Mouse (Mus musculus) liver, embryonic 13.5 days (tissue): ENCODE measurements around the gene Trabd2b. TPM values are rescaled to one million over a fixed set of nuclear protein-coding genes. Genes with fewer than 3 reads are reported as not detected.

ENCODE experiments used
- ATAC-seq: fragments of 200-750 bp; cut with Nextera tagmentation; 2 replicates; pipeline ENCODE4 v1.8.0; 2017; ENCODE audit warnings: low read depth, mild to moderate bottlenecking, moderate number of reproducible peaks, moderate library complexity
- DNase-seq: peaks from one replicate; pipeline ENCODE4 v3.0.0; 2022
- H3K27ac ChIP-seq: fragments of 300-500 bp; sonication (generic); 2 replicates; pipeline ENCODE4 v1.5.1; 2015; ENCODE audit warnings: moderate library complexity, mild to moderate bottlenecking, inconsistent platforms
- H3K27me3 ChIP-seq: fragments of 300-500 bp; sonication (generic); 2 replicates; pipeline ENCODE4 v1.6.1; 2015; ENCODE audit warnings: mild to moderate bottlenecking, inconsistent platforms
- H3K36me3 ChIP-seq: fragments of 300-500 bp; sonication (generic); 2 replicates; pipeline ENCODE4 v1.6.1; 2015; ENCODE audit warnings: mild to moderate bottlenecking, inconsistent platforms
- H3K4me1 ChIP-seq: fragments of 300-500 bp; sonication (generic); replicated peaks from 2 replicates; pipeline ENCODE4 v1.6.1; 2015; ENCODE audit warnings: inconsistent platforms
- H3K4me2 ChIP-seq: fragments of 300-500 bp; sonication (generic); 2 replicates; pipeline ENCODE4 v1.6.1; 2015; ENCODE audit warnings: inconsistent platforms, mild to moderate bottlenecking, moderate library complexity
- H3K4me3 ChIP-seq: fragments of 300-500 bp; sonication (generic); replicated peaks from 2 replicates; pipeline ENCODE4 v1.5.1; 2015; ENCODE audit warnings: mild to moderate bottlenecking, inconsistent platforms
- H3K9ac ChIP-seq: fragments of 300-500 bp; sonication (generic); 2 replicates; pipeline ENCODE4 v1.6.1; 2015; ENCODE audit warnings: mild to moderate bottlenecking, inconsistent platforms
- H3K9me3 ChIP-seq: fragments of 300-500 bp; sonication (generic); replicated peaks from 2 replicates; pipeline ENCODE4 v1.6.1; 2016; ENCODE audit warnings: inconsistent platforms
- WGBS: fragments of 180-500 bp; shearing (Covaris S2); methylation state at CpG from one replicate; pipeline ENCODE4 v1.1.7; 2015; ENCODE audit not compliant: insufficient replicate concordance; 5-methylcytosine and 5-hydroxymethylcytosine counted together
- polyA plus RNA-seq: library from polyadenylated mRNA; unstranded; fragments of >200 nt; fragmentation: Nextera tagmentation; extraction: Ambion mirVana; gene quantifications from 2 replicates; pipeline ENCODE4 v1.2.1, GENCODE M21; 2015

The Trabd2b gene
- polyA plus RNA-seq, 1 experiment from 2014 or later, result 0.25 TPM

GRCm38 (mm10) chr4:114519966-114520365, 113.4 kb downstream of the Trabd2b start:
- 61% methylated on average over 3 of the region's 3 CpGs for WGBS
- Histone ChIP-seq H3K4me3 (no peak overlapping the region), H3K9ac (no peak overlapping the region), H3K4me2 (no peak overlapping the region), H3K27me3 (no peaks in the 10 kb centered on the region), H3K9me3 (no peaks in the 10 kb centered on the region), H3K4me1 (no peaks in the 10 kb centered on the region), H3K36me3 (no peaks in the 10 kb centered on the region), H3K27ac (no peak overlapping the region)
- ATAC-seq (no peak), DNase-seq (no peak)

DNA sequence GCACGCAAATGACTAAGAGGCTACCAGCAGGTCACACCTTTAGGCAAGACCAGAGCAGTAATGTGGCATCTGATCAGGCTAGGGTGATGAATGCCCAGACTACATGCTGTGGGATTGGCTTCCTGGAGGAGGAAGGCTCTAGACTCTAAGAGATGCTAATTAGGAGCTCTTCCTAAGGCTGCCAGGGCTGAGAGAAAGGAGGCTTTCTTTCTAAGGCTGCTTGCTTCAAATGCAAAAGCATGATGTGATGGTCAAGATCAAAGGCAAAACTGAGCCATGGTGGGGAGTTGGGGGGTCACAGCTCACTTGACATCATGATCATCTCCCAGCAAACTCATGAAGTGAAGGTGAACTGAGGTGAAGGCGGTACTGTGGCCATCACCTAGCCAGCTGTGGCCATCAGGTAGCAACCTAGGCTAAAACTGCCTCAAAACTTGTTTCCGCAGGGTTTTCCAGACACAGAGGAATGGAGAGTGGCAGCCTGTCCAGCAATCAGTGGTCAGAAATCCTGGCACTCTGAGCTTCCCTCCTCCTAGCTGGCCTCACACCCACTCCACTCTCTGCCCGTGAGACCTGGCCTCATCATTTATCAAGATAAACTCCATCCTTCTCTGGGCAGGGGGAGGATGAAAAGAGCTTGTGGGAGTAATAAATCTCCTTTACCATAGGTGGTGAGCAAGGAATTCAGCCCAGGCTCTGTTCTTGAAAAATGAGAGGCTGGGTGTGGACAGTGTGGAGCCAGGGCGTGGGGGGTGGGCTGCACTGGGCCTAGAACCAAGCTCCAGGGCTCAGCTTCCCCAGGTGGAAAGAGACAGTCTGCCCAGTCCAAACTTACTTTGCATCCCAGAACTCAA, 117.0 kb downstream of the Trabd2b start:
- 48% methylated on average over 5 of the region's 5 CpGs for WGBS
- Histone ChIP-seq H3K9ac (no peak overlapping the region), H3K4me2 (no peak overlapping the region), H3K36me3 (no peaks in the 10 kb centered on the region), H3K27me3 (no peaks in the 10 kb centered on the region), H3K9me3 (no peaks in the 10 kb centered on the region), H3K4me1 (no peaks in the 10 kb centered on the region), H3K4me3 (no peak overlapping the region), H3K27ac (no peak overlapping the region)
- DNase-seq (no peak), ATAC-seq (no peak)

DNA sequence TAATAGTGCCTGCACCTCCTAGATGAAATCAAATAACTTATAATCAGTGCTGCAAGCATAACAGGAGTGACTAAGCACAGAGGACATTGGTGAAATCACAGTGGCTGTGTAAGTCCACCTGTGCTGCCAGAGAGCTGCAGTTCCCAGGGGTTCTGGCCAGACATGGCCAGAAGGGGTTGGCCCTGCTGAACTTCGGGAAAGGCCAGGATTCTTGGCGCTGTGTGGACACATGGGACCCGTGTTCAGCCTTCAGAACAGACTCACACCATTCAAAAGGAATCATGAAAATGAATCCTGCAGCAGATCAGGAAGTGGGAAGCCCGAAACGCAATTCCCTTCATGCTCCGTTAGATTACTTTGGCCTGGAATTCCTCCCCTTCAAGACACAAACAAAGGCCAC, 125.1 kb downstream of the Trabd2b start:
- DNase-seq (no peak), ATAC-seq (no peak)
- H3K4me3 ChIP-seq, result no peak overlapping the region
- no peaks in the 10 kb centered on the region for H3K36me3 ChIP-seq
- no peaks in the 10 kb centered on the region for H3K9me3 ChIP-seq
- no peaks in the 10 kb centered on the region for H3K27me3 ChIP-seq
- no peak overlapping the region for H3K4me2 ChIP-seq
- 56% methylated on average over 6 of the region's 6 CpGs for WGBS
- no peak overlapping the region for H3K9ac ChIP-seq
- no peak overlapping the region for H3K27ac ChIP-seq
- no peaks in the 10 kb centered on the region for H3K4me1 ChIP-seq

GRCm38 (mm10) chr4:114533894-114534754, 127.6 kb downstream of the Trabd2b start:
- Histone ChIP-seq H3K4me2 (no peak overlapping the region), H3K27ac (no peak overlapping the region), H3K36me3 (no peaks in the 10 kb centered on the region), H3K9me3 (no peaks in the 10 kb centered on the region), H3K27me3 (no peaks in the 10 kb centered on the region), H3K4me1 (no peaks in the 10 kb centered on the region), H3K9ac (no peak overlapping the region), H3K4me3 (no peak overlapping the region)
- DNase-seq (no peak), ATAC-seq (no peak)
- WGBS, result 66% methylated on average over 4 of the region's 4 CpGs

DNA sequence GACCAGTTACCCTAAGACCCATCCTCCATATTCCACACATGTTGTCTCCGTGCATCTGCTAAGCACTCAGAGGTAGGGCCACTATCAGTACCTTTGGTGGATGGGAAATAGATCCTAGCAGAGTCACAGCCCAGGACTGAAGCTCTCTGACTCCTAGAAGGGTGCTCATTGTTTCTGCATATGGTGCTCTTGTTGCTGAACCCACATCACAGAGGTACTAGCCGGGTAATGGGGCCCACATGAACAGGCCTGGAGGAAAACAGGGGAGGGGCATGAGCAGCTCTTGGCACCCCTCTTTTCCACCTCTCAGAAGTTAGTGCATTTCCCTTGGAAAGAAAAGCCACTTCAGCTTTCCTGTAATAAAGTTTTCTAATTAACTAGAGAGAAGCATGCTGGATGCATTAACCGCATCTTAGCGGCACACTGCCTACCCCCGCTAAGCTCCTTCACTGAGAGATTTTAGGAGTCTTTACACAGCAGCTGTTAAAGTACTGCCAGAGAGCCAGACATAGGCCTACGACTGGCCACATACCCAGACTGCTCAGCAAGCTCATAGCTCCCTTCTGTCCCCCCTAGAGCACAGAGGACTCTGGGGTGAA, 131.0 kb downstream of the Trabd2b start:
- ATAC-seq (no peak), DNase-seq (no peak)
- H3K36me3 ChIP-seq, result no peaks in the 10 kb centered on the region
- no peak overlapping the region for H3K9ac ChIP-seq
- H3K4me3 ChIP-seq, result no peak overlapping the region
- H3K4me2 ChIP-seq, result no peak overlapping the region
- H3K4me1 ChIP-seq, result no peaks in the 10 kb centered on the region
- WGBS, result 65% methylated on average over 6 of the region's 6 CpGs
- H3K9me3 ChIP-seq, result no peaks in the 10 kb centered on the region
- no peak overlapping the region for H3K27ac ChIP-seq
- H3K27me3 ChIP-seq, result no peaks in the 10 kb centered on the region

DNA sequence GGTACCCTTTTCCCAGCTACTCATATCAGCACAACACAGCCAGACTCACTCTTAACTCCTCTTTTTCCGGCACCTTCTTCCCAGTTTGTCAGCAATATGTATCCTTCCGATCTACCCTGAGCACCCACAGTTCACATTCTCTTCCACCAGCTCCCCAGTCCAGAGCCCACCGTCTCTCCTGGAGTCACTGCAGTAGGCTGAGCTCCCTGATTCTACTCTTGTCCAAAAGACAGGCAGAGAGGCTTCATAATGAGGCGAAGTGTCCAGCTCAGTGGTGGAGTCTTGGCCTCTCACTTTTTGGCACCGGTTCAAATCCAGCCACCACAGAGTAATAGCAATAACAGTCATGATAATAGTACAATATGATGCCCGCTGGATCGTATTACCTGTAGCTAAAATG, 133.5 kb downstream of the Trabd2b start:
- ATAC-seq (no peak), DNase-seq (no peak)
- 74% methylated on average over 7 of the region's 7 CpGs for WGBS
- Histone ChIP-seq H3K9me3 (no peaks in the 10 kb centered on the region), H3K4me1 (no peaks in the 10 kb centered on the region), H3K27me3 (no peaks in the 10 kb centered on the region), H3K4me3 (no peak overlapping the region), H3K27ac (no peak overlapping the region), H3K9ac (no peak overlapping the region), H3K36me3 (no peaks in the 10 kb centered on the region), H3K4me2 (no peak overlapping the region)

GRCm38 (mm10) chr4:114541221-114541620, 134.7 kb downstream of the Trabd2b start:
- no peak overlapping the region for H3K4me3 ChIP-seq
- H3K9ac ChIP-seq, result no peak overlapping the region
- no peak for ATAC-seq
- no peak overlapping the region for H3K27ac ChIP-seq
- 45% methylated on average over 1 of the region's 1 CpGs for WGBS
- no peaks in the 10 kb centered on the region for H3K4me1 ChIP-seq
- no peak overlapping the region for H3K4me2 ChIP-seq
- H3K9me3 ChIP-seq, result no peaks in the 10 kb centered on the region
- no peaks in the 10 kb centered on the region for H3K27me3 ChIP-seq
- DNase-seq, result no peak
- H3K36me3 ChIP-seq, result no peaks in the 10 kb centered on the region

- WGBS, result 58% methylated on average over 4 of the region's 4 CpGs
- Histone ChIP-seq H3K9ac (no peak overlapping the region), H3K27me3 (no peaks in the 10 kb centered on the region), H3K9me3 (no peaks in the 10 kb centered on the region), H3K4me3 (no peak overlapping the region), H3K27ac (no peak overlapping the region), H3K36me3 (no peaks in the 10 kb centered on the region), H3K4me2 (no peak overlapping the region), H3K4me1 (no peaks in the 10 kb centered on the region)
- ATAC-seq, result no peak
- no peak for DNase-seq
Observed at GRCm38 (mm10) chr4:114542136-114542535, 135.6 kb downstream of the Trabd2b start.

GRCm38 (mm10) chr4:114545481-114546200, 139.1 kb downstream of the Trabd2b start:
- Histone ChIP-seq H3K4me3 (no peak overlapping the region), H3K9me3 (no peaks in the 10 kb centered on the region), H3K36me3 (no peaks in the 10 kb centered on the region), H3K27me3 (no peaks in the 10 kb centered on the region), H3K9ac (no peak overlapping the region), H3K4me2 (no peak overlapping the region), H3K27ac (no peak overlapping the region), H3K4me1 (peaks cover 10% of the 10 kb centered on the region)
- no peak for ATAC-seq
- no peak for DNase-seq
- WGBS, result 53% methylated on average over 3 of the region's 3 CpGs

GRCm38 (mm10) chr4:114547658-114548448, 141.3 kb downstream of the Trabd2b start:
- peaks cover 10% of the 10 kb centered on the region for H3K4me1 ChIP-seq
- H3K9me3 ChIP-seq, result no peaks in the 10 kb centered on the region
- H3K27me3 ChIP-seq, result no peaks in the 10 kb centered on the region
- H3K27ac ChIP-seq, result no peak overlapping the region
- 60% methylated on average over 8 of the region's 8 CpGs for WGBS
- DNase-seq (no peak), ATAC-seq (no peak)
- H3K4me2 ChIP-seq, result no peak overlapping the region
- H3K36me3 ChIP-seq, result no peaks in the 10 kb centered on the region
- no peak overlapping the region for H3K9ac ChIP-seq
- no peak overlapping the region for H3K4me3 ChIP-seq
